Mouse (Mus musculus): ENCODE measurements around the gene Caln1.

Gene Caln1

GRCm38 (mm10) chr5:130688385-130689138 is 319.3 kb downstream of the Caln1 start:
- DNase-seq (ENCODE audit: low spot score in 2 of 2): no peak

GRCm38 (mm10) chr5:130691349-130691748 is 322.1 kb downstream of the Caln1 start:
- no peak for DNase-seq (ENCODE audit: low spot score in 2 of 2)

GRCm38 (mm10) chr5:130699476-130699875 is 330.2 kb downstream of the Caln1 start:
- DNase-seq (ENCODE audit: low spot score in 2 of 2): no peak

GRCm38 (mm10) chr5:130701777-130702176 is 332.5 kb downstream of the Caln1 start:
- no peak for DNase-seq (ENCODE audit: low spot score in 2 of 2)

- DNase-seq (ENCODE audit: low spot score in 2 of 2): no peak
Observed at GRCm38 (mm10) chr5:130702361-130702760, 333.1 kb downstream of the Caln1 start.

- no peak for DNase-seq (ENCODE audit: low spot score in 2 of 2)
Observed at GRCm38 (mm10) chr5:130704866-130705265, 335.6 kb downstream of the Caln1 start.

- no peak for DNase-seq (ENCODE audit: low spot score in 2 of 2)
Observed at GRCm38 (mm10) chr5:130706202-130706855, 337.1 kb downstream of the Caln1 start.

GRCm38 (mm10) chr5:130707755-130708154 is 338.5 kb downstream of the Caln1 start:
- no peak for DNase-seq (ENCODE audit: low spot score in 2 of 2)

GRCm38 (mm10) chr5:130708616-130709015 is 339.4 kb downstream of the Caln1 start:
- no peak for DNase-seq (ENCODE audit: low spot score in 2 of 2)

- no peak for DNase-seq (ENCODE audit: low spot score in 2 of 2)
Observed at GRCm38 (mm10) chr5:130711643-130712042, 342.4 kb downstream of the Caln1 start.

GRCm38 (mm10) chr5:130712281-130712680 is 343.0 kb downstream of the Caln1 start:
- DNase-seq (ENCODE audit: low spot score in 2 of 2): no peak

GRCm38 (mm10) chr5:130715181-130715580 is 345.9 kb downstream of the Caln1 start:
- no peak for DNase-seq (ENCODE audit: low spot score in 2 of 2)

GRCm38 (mm10) chr5:130718385-130718784 is 349.1 kb downstream of the Caln1 start:
- no peak for DNase-seq (ENCODE audit: low spot score in 2 of 2)

GRCm38 (mm10) chr5:130742171-130742570 is 372.9 kb downstream of the Caln1 start:
- no peak for DNase-seq (ENCODE audit: low spot score in 2 of 2)

GRCm38 (mm10) chr5:130757517-130757916 is 388.3 kb downstream of the Caln1 start:
- no peak for DNase-seq (ENCODE audit: low spot score in 2 of 2)

- DNase-seq (ENCODE audit: low spot score in 2 of 2): peak; percentile 8 to 33
Observed at GRCm38 (mm10) chr5:130765784-130766183, 396.5 kb downstream of the Caln1 start.

GRCm38 (mm10) chr5:130771061-130771741 is 401.9 kb downstream of the Caln1 start:
- DNase-seq (ENCODE audit: low spot score in 2 of 2): no peak

GRCm38 (mm10) chr5:130772491-130772890 is 403.2 kb downstream of the Caln1 start:
- no peak for DNase-seq (ENCODE audit: low spot score in 2 of 2)

- no peak for DNase-seq (ENCODE audit: low spot score in 2 of 2)
Observed at GRCm38 (mm10) chr5:130774946-130775345, 405.7 kb downstream of the Caln1 start.

GRCm38 (mm10) chr5:130792755-130793452 is 423.6 kb downstream of the Caln1 start:
- DNase-seq (ENCODE audit: low spot score in 2 of 2): peak in 1 of 2 experiments; percentile 51

- peak; percentile 40 to 59 for DNase-seq (ENCODE audit: low spot score in 2 of 2)
Observed at GRCm38 (mm10) chr5:130797713-130798112, 428.5 kb downstream of the Caln1 start.

GRCm38 (mm10) chr5:130810314-130810713 is 441.1 kb downstream of the Caln1 start:
- DNase-seq (ENCODE audit: low spot score in 2 of 2): no peak

Measured in right cerebral cortex, postnatal 36 days (tissue).